Mouse (Mus musculus) forebrain, embryonic 12.5 days (tissue): ENCODE data around the gene Tspan33. TPM values are rescaled to one million over a fixed set of nuclear protein-coding genes. Genes with fewer than 3 reads are reported as not detected.

Source experiments
- ATAC-seq: fragments of 200-750 bp; cut with Nextera tagmentation; 2 replicates; pipeline ENCODE4 v1.8.0; 2017; ENCODE audit warnings: moderate TSS enrichment; ENCODE audit not compliant: low FRiP score
- H3K27ac ChIP-seq: fragments of 300-500 bp; sonication (generic); 2 replicates; pipeline ENCODE4 v1.5.1; 2016; ENCODE audit warnings: mild to moderate bottlenecking
- H3K27me3 ChIP-seq: fragments of 300-500 bp; sonication (generic); 2 replicates; pipeline ENCODE4 v1.6.1; 2016; ENCODE audit warnings: mild to moderate bottlenecking
- H3K36me3 ChIP-seq: fragments of 300-500 bp; sonication (generic); replicated peaks from 2 replicates; pipeline ENCODE4 v1.6.1; 2016; ENCODE audit warnings: mild to moderate bottlenecking
- H3K4me1 ChIP-seq: fragments of 300-500 bp; sonication (generic); 2 replicates; pipeline ENCODE4 v1.6.1; 2016
- H3K4me2 ChIP-seq: fragments of 300-500 bp; sonication (generic); 2 replicates; pipeline ENCODE4 v1.6.1; 2016; ENCODE audit warnings: mild to moderate bottlenecking, moderate library complexity
- H3K4me3 ChIP-seq: fragments of 300-500 bp; sonication (generic); replicated peaks from 2 replicates; pipeline ENCODE4 v1.5.1; 2016; ENCODE audit warnings: mild to moderate bottlenecking
- H3K9ac ChIP-seq: fragments of 300-500 bp; sonication (generic); 2 replicates; pipeline ENCODE4 v1.6.1; 2016; ENCODE audit warnings: mild to moderate bottlenecking
- H3K9me3 ChIP-seq: fragments of 300-500 bp; sonication (generic); 2 replicates; pipeline ENCODE4 v1.6.1; 2016
- WGBS: fragments of 180-500 bp; shearing (Covaris S2); methylation state at CpG from one replicate; pipeline ENCODE4 v1.1.7; 2016; 5-methylcytosine and 5-hydroxymethylcytosine counted together
- polyA plus RNA-seq: library from polyadenylated mRNA; unstranded; fragments of >200 nt; fragmentation: Nextera tagmentation; extraction: Ambion mirVana; gene quantifications from 2 replicates; pipeline ENCODE4 v1.2.1, GENCODE M21; 2016

Tspan33 gene
- 8.6 and 9.2 TPM in 2 replicates for polyA plus RNA-seq

- no peak within 1 kb of the TSS for H3K27ac ChIP-seq
- whole genome bisulfite sequencing: under 1% methylated on average over 41 of the region's 41 CpGs
- peak within 1 kb of the TSS; percentile 94 for H3K4me2 ChIP-seq
- H3K36me3 ChIP-seq: no peaks in the 10 kb centered on the region
- H3K4me1 ChIP-seq: peaks cover 18% of the 10 kb centered on the region
- ATAC-seq: peak; percentile 99
- peak within 1 kb of the TSS; percentile 65 for H3K4me3 ChIP-seq
- H3K9me3 ChIP-seq: no peaks in the 10 kb centered on the region
- H3K9ac ChIP-seq: peak within 1 kb of the TSS; percentile 84
- peaks cover 40% of the 10 kb centered on the region for H3K27me3 ChIP-seq
These were observed at the start of gene Tspan33 for GRCm38 (mm10) chr6:29693953-29694352. Gene Tspan33, plus strand, starts transcription at chr6:29694222.

- Histone ChIP-seq H3K36me3 (no peaks in the 10 kb centered on the region), H3K4me2 (no peak overlapping the region), H3K27me3 (0 out of 2 replicates have a peak, but pooled peaks cover 4% of the 10 kb centered on the region), H3K4me3 (no peak overlapping the region), H3K9ac (no peak overlapping the region), H3K27ac (no peak overlapping the region), H3K4me1 (no peaks in the 10 kb centered on the region), H3K9me3 (no peaks in the 10 kb centered on the region)
- WGBS: 28% methylated on average over 14 of the region's 14 CpGs
- 0 out of 2 replicates have a peak, but pooled peaks have one; percentile 27 for ATAC-seq
These were observed 44.4 kb upstream of the Tspan33 start for GRCm38 (mm10) chr6:29649494-29650169.

DNA sequence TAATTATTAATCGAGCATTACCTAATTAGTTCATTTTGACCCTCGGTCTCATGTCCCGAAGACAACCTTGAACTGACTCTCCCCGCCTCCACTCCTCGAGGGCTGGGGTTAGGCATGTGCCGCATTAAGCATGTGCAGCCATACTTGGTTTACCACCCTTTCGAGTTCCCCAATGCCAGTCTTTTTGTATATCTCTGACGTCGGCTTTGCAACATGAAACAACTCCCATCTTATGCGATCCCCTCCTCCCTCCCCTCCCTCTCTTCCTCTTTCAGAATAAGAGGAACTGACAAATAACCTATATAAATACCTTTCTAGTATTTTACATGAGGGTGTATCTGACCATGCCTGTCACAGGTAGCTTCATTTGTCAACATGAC lies 43.9 kb upstream of the Tspan33 start:
- Histone ChIP-seq H3K4me1 (no peaks in the 10 kb centered on the region), H3K27ac (no peak overlapping the region), H3K9me3 (no peaks in the 10 kb centered on the region), H3K36me3 (no peaks in the 10 kb centered on the region), H3K4me3 (no peak overlapping the region), H3K9ac (no peak overlapping the region), H3K27me3 (0 out of 2 replicates have a peak, but pooled peaks cover 4% of the 10 kb centered on the region), H3K4me2 (no peak overlapping the region)
- ATAC-seq: no peak
- 66% methylated on average over 10 of the region's 10 CpGs for WGBS

GRCm38 (mm10) chr6:29653271-29653670 lies 40.8 kb upstream of the Tspan33 start:
- Histone ChIP-seq H3K4me1 (no peaks in the 10 kb centered on the region), H3K36me3 (no peaks in the 10 kb centered on the region), H3K4me2 (no peak overlapping the region), H3K4me3 (no peak overlapping the region), H3K9me3 (no peaks in the 10 kb centered on the region), H3K27ac (no peak overlapping the region), H3K27me3 (0 out of 2 replicates have a peak, but pooled peaks cover 4% of the 10 kb centered on the region), H3K9ac (no peak overlapping the region)
- ATAC-seq: no peak

GRCm38 (mm10) chr6:29658626-29659475 lies 35.2 kb upstream of the Tspan33 start:
- WGBS: 84% methylated on average over 3 of the region's 3 CpGs
- Histone ChIP-seq H3K36me3 (no peaks in the 10 kb centered on the region), H3K9ac (no peak overlapping the region), H3K27me3 (no peaks in the 10 kb centered on the region), H3K27ac (no peak overlapping the region), H3K9me3 (no peaks in the 10 kb centered on the region), H3K4me3 (no peak overlapping the region), H3K4me1 (0 out of 2 replicates have a peak, but pooled peaks cover 2% of the 10 kb centered on the region), H3K4me2 (no peak overlapping the region)
- ATAC-seq: no peak

- Histone ChIP-seq H3K4me3 (no peak overlapping the region), H3K4me2 (no peak overlapping the region), H3K9ac (no peak overlapping the region), H3K27ac (no peak overlapping the region), H3K4me1 (0 out of 2 replicates have a peak, but pooled peaks cover 2% of the 10 kb centered on the region), H3K36me3 (no peaks in the 10 kb centered on the region), H3K27me3 (no peaks in the 10 kb centered on the region), H3K9me3 (no peaks in the 10 kb centered on the region)
- ATAC-seq: no peak
- 89% methylated on average over 2 of the region's 2 CpGs for WGBS
These were observed 34.1 kb upstream of the Tspan33 start for GRCm38 (mm10) chr6:29659964-29660363.

DNA sequence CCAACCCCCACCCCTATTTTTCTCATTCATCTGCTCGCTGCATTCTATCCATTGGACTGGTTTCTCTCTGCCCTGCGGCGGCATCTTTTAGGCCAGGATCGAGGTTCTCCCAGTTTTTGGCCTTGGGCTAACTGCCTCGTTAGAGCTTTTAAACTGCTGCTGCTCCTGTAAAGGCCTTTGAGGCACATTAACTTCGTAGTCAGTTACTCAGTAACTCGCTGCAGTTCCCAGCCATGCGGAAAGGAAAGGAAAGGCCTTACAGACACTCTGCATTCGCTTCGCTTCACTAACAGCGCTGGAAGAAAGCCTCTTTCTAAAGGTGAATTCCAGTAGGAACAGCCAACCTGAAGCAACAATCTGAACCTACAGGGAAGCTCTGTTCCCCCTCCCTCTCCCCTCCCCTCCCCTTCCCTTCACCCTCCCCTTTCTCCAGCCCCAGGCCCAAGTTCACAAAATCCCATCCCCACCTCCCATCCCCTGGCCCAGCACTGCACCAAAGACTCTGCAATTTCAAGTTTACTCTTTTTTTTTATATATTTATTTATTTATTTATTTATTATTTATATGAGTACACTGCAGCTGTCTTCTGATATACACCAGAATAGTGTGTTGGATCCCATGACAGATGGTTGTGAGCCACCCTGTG lies 33.2 kb upstream of the Tspan33 start:
- no peak overlapping the region for H3K4me3 ChIP-seq
- WGBS: 37% methylated on average over 11 of the region's 11 CpGs
- no peaks in the 10 kb centered on the region for H3K9me3 ChIP-seq
- no peak overlapping the region for H3K27ac ChIP-seq
- no peaks in the 10 kb centered on the region for H3K27me3 ChIP-seq
- no peaks in the 10 kb centered on the region for H3K36me3 ChIP-seq
- H3K4me2 ChIP-seq: no peak overlapping the region
- H3K9ac ChIP-seq: no peak overlapping the region
- H3K4me1 ChIP-seq: 0 out of 2 replicates have a peak, but pooled peaks cover 2% of the 10 kb centered on the region
- no peak for ATAC-seq

DNA sequence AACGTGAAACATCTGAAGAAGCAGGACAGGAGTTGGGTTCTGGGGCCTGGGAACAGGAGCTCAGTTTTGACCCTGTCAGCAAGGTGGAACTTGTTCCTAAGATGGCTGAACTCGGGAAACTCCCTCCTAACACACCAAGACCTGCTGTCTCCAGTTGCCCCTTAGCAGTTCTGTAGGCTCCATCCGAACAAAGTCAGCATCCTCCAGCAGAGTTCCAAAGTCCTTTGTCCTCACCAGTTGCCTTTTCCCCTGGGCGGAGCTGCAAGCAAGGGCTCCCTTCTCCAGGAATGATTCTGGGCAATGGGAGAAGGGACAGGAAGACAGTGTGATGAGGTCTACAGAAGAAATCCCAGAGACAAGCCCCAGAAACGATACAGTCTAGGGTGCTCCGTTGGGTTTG lies 26.8 kb upstream of the Tspan33 start:
- H3K4me2 ChIP-seq: no peak overlapping the region
- H3K4me1 ChIP-seq: peaks cover 6% of the 10 kb centered on the region; the same call in 1 of the 2 replicates
- no peaks in the 10 kb centered on the region for H3K9me3 ChIP-seq
- no peaks in the 10 kb centered on the region; the same call in 1 of the 2 replicates for H3K27me3 ChIP-seq
- H3K9ac ChIP-seq: no peak overlapping the region
- ATAC-seq: no peak
- no peak overlapping the region for H3K27ac ChIP-seq
- H3K36me3 ChIP-seq: no peaks in the 10 kb centered on the region
- H3K4me3 ChIP-seq: no peak overlapping the region
- 81% methylated on average over 6 of the region's 6 CpGs for WGBS

DNA sequence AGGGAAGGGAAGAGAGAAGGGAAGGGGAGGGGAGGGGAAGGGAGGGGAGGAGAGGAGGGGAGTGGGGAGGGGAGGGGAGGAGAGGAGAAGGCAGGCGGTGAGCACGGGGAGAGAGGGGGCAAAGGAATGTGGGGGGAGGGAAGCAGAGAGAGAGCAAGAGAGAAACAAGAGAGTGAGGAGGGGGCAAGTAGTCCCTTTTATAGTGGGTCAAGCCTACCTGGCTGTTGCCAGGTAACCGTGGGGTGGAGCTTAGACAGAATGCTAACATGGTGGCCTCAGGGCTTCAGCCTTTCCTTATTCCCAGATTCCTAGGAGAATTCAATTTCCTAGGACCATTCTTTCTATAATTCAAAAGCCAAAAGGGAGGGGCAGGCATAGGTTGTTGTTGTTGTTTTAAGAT lies 22.3 kb upstream of the Tspan33 start:
- Histone ChIP-seq H3K4me2 (no peak overlapping the region), H3K9ac (no peak overlapping the region), H3K36me3 (no peaks in the 10 kb centered on the region), H3K4me3 (no peak overlapping the region), H3K9me3 (no peaks in the 10 kb centered on the region), H3K4me1 (peaks cover 6% of the 10 kb centered on the region; the same call in 1 of the 2 replicates), H3K27me3 (no peaks in the 10 kb centered on the region; the same call in 1 of the 2 replicates), H3K27ac (no peak overlapping the region)
- ATAC-seq: no peak
- WGBS: 28% methylated on average over 3 of the region's 3 CpGs

DNA sequence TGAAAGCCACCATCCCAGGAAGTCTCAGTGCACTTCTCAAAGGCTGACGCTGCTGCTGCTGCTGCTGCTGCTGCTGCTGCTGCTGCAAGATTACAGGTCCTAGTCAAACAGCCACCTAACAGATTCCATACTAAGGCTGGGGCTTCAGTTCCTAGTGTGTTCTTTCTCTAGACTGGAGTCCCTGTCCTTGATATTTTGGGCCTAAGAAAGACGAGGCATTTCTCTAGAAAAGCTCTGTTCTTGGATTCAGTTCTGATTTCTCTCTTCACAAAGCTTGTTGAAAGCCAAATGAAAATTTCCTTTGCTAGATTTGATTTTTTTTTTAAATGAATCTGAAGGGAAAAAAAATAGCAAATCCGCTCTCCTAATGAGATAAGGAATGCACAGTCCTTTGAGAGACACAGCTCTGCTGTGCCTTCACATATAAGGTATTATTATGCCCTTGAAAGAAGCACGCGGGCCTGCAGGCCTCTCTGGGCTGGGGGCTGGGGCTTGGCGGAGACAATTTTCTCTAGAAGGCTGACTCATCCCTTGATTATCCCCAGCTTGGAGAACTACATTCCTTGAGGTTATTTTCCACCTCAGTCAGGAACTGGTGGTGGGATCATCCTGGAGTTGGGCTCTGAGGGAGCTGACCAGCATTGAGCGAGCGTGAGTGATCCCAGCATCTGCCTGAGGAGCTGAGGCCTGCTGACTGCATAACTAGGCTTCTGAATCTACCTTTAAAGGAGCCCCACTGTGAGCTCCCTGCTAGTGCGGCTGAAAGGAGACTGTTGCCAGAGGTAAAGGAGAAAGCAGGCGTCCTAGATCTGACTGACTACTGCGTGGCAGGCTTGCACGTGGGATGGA lies 21.2 kb upstream of the Tspan33 start:
- no peak overlapping the region for H3K27ac ChIP-seq
- ATAC-seq: no peak
- H3K27me3 ChIP-seq: no peaks in the 10 kb centered on the region; the same call in 1 of the 2 replicates

DNA sequence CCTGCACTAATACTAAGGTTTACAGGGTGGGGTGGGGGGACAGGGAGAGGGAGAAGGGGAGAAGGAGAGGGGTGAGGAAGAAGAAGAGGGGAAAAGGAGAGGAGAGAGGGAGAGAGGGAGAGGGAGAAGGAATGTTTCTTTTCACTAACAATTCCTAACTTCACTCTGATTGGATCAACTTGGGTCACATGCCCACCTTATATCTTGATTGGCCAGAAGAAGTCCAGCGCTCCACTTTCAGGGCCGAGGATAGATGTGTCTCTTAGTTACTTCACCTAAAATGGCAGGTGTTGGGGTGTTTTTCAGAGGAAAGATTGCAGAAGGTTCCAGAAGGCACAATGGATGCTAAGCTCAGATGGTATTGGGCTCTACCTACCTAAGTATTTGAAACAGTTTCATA lies 20.3 kb upstream of the Tspan33 start:
- Histone ChIP-seq H3K9ac (no peak overlapping the region), H3K27me3 (no peaks in the 10 kb centered on the region; the same call in 1 of the 2 replicates), H3K4me3 (no peak overlapping the region), H3K4me1 (peaks cover 6% of the 10 kb centered on the region; the same call in 1 of the 2 replicates), H3K9me3 (no peaks in the 10 kb centered on the region), H3K4me2 (no peak overlapping the region), H3K36me3 (no peaks in the 10 kb centered on the region), H3K27ac (no peak overlapping the region)
- 34% methylated on average over 2 of the region's 2 CpGs for WGBS
- ATAC-seq: no peak

More for the DNA sequence above, 21.2 kb upstream of the Tspan33 start:
- Histone ChIP-seq H3K9me3 (no peaks in the 10 kb centered on the region), H3K4me2 (no peak overlapping the region), H3K36me3 (no peaks in the 10 kb centered on the region), H3K9ac (no peak overlapping the region), H3K4me1 (peaks cover 6% of the 10 kb centered on the region; the same call in 1 of the 2 replicates), H3K4me3 (no peak overlapping the region)
- WGBS: 15% methylated on average over 12 of the region's 12 CpGs
